Mouse (Mus musculus) neural tube, embryonic 11.5 days (tissue): ENCODE results near the gene Zcchc8. TPM values are rescaled to one million over a fixed set of nuclear protein-coding genes. Genes with fewer than 3 reads are reported as not detected.

Experiments
- ATAC-seq: fragments of 200-750 bp; cut with Nextera tagmentation; 2 replicates; pipeline ENCODE4 v1.8.0; 2017; ENCODE audit warnings: moderate number of reproducible peaks, mild to moderate bottlenecking, moderate TSS enrichment, moderate library complexity; ENCODE audit not compliant: insufficient read depth, low FRiP score, low TSS enrichment
- DNase-seq: peaks from one replicate; pipeline ENCODE4 v3.0.0-alpha.2; 2015; ENCODE audit warnings: low spot score
- H3K27ac ChIP-seq: fragments of 300-500 bp; sonication (generic); 2 replicates; pipeline ENCODE4 v1.5.1; 2014; ENCODE audit warnings: low read depth, mild to moderate bottlenecking, low read length
- H3K27me3 ChIP-seq: fragments of 300-500 bp; sonication (generic); 2 replicates; pipeline ENCODE4 v1.6.1; 2014; ENCODE audit warnings: mild to moderate bottlenecking, low read length, mixed read lengths; ENCODE audit not compliant: control insufficient read depth, insufficient read depth
- H3K36me3 ChIP-seq: fragments of 300-500 bp; sonication (generic); 2 replicates; pipeline ENCODE4 v1.6.1; 2014; ENCODE audit warnings: mild to moderate bottlenecking, low read length, moderate library complexity, mixed read lengths; ENCODE audit not compliant: control insufficient read depth, insufficient read depth
- H3K4me1 ChIP-seq: fragments of 300-500 bp; sonication (generic); 2 replicates; pipeline ENCODE4 v1.6.1; 2014; ENCODE audit warnings: low read length, mixed read lengths; ENCODE audit not compliant: control insufficient read depth, insufficient read depth
- H3K4me2 ChIP-seq: fragments of 300-500 bp; sonication (generic); 2 replicates; pipeline ENCODE4 v1.6.1; 2014; ENCODE audit warnings: low read depth, mild to moderate bottlenecking, moderate library complexity
- H3K4me3 ChIP-seq: fragments of 300-500 bp; sonication (generic); 2 replicates; pipeline ENCODE4 v1.5.1; 2014; ENCODE audit warnings: low read depth, low read length
- H3K9ac ChIP-seq: fragments of 300-500 bp; sonication (generic); 2 replicates; pipeline ENCODE4 v1.6.1; 2014; ENCODE audit warnings: mild to moderate bottlenecking, low read length
- H3K9me3 ChIP-seq: fragments of 300-500 bp; sonication (generic); 2 replicates; pipeline ENCODE4 v1.6.1; 2016; ENCODE audit warnings: low read length; ENCODE audit not compliant: control insufficient read depth
- WGBS: fragments of 180-500 bp; shearing (Covaris S2); extraction: QIAGEN DNeasy Blood & Tissue Kit; methylation state at CpG from one replicate; pipeline ENCODE4 v1.1.7; 2014; 5-methylcytosine and 5-hydroxymethylcytosine counted together
- polyA plus RNA-seq: library from polyadenylated mRNA; unstranded; fragments of >200 nt; fragmentation: Nextera tagmentation; extraction: Ambion mirVana; gene quantifications from 2 replicates; pipeline ENCODE4 v1.2.1, GENCODE M21; 2014

Gene Zcchc8
- polyA plus RNA-seq, 1 experiment from 2014 or later = 71.3 TPM

DNA sequence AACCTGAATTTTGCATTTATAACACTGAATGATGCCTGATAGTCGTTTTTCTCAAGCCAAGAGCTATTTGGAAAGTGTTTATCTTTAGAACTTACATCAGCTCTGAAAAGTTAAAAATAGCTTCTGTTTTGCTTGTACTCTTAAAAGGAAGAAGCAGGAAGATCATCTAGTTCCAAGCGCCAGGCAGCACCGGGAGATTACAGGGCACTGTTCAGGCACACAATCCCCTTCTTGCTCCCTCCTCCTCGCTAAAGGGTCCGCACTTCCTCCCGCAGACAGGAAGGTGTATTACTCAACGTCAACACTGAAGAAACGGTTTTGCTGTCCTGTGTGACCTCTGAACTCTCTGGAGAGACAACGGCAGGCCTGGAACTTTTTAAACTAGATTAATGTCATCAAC, 58.8 kb downstream of the Zcchc8 start:
- Histone ChIP-seq H3K9ac (no peak overlapping the region), H3K27ac (no peak overlapping the region), H3K9me3 (no peaks in the 10 kb centered on the region), H3K4me2 (no peak overlapping the region), H3K27me3 (no peaks in the 10 kb centered on the region), H3K4me3 (no peak overlapping the region), H3K4me1 (no peaks in the 10 kb centered on the region), H3K36me3 (no peaks in the 10 kb centered on the region)
- ATAC-seq (no peak), DNase-seq (no peak)
- WGBS = 68% methylated on average over 9 of the region's 9 CpGs

DNA sequence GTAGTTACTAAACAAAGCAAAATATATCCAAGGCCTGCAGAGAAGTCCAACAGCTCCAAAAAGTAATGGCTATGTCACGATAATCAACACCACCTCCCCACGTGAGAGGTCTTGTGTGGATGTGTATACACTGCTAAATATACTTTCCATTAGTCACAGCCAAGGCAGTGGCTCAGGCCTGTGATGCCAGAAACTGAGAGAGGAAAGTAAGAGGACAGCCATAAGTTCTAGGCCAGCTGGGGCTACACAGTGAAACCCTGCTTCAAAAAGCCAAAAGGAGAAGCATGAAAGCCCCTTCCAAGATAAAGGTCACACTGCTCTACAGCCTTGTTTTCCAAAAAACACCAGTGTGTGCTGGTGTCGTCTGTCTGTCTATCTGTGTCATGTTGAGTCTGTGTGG, 59.3 kb downstream of the Zcchc8 start:
- H3K27me3 ChIP-seq = no peaks in the 10 kb centered on the region
- no peak overlapping the region for H3K4me3 ChIP-seq
- 89% methylated on average over 3 of the region's 3 CpGs for WGBS
- H3K36me3 ChIP-seq = no peaks in the 10 kb centered on the region
- no peaks in the 10 kb centered on the region for H3K4me1 ChIP-seq
- no peak overlapping the region for H3K27ac ChIP-seq
- H3K9me3 ChIP-seq = no peaks in the 10 kb centered on the region
- no peak for DNase-seq
- no peak overlapping the region for H3K9ac ChIP-seq
- H3K4me2 ChIP-seq = no peak overlapping the region
- no peak for ATAC-seq

DNA sequence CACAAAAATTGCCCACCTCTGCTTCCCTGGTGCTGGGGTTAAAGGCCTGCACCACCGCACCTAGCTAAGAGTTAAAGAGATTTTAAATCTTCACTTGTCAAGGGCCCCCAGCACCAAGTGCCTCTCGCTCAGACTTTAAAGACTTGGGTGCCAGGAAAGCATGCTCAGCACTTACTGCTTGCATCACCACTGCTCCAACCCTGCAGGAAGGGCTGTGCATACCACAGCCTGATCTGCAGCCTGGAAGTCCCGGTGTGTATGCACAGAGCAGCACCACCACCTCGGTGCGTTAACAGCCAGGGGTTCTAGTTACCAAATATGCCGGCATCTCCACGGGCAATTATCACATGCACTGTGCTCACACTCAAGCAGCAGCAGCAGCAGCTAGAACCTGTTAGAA, 63.2 kb downstream of the Zcchc8 start:
- 74% methylated on average over 7 of the region's 7 CpGs for WGBS
- Histone ChIP-seq H3K36me3 (no peaks in the 10 kb centered on the region), H3K9ac (no peak overlapping the region)

DNA sequence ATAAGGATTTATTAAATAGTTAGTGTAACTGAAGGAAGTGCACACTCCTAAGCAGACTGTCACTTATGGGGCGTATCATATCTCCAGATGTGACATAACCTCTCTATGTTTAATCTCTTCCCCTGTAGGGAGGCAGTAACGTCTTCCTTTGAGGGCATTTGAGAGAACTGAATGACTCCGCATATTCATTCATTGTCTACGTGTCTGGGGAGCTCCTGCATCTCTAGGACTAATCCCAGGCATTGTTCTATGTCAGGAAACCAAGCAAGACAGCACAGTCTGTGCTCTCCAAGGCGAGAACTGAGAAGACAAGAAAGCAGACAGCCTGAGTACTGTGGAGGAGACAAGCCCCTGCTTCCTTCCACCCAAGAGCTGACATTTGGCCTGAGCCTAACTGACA, 66.0 kb downstream of the Zcchc8 start:
- Histone ChIP-seq H3K9ac (no peak overlapping the region), H3K27ac (no peak overlapping the region), H3K4me1 (no peaks in the 10 kb centered on the region), H3K4me3 (no peak overlapping the region), H3K9me3 (no peaks in the 10 kb centered on the region), H3K27me3 (no peaks in the 10 kb centered on the region), H3K4me2 (no peak overlapping the region), H3K36me3 (no peaks in the 10 kb centered on the region)
- ATAC-seq = no peak
- no peak for DNase-seq
- 78% methylated on average over 5 of the region's 5 CpGs for WGBS

More for the DNA sequence above, 63.2 kb downstream of the Zcchc8 start:
- no peaks in the 10 kb centered on the region for H3K27me3 ChIP-seq
- H3K4me2 ChIP-seq = no peak overlapping the region
- H3K4me1 ChIP-seq = no peaks in the 10 kb centered on the region
- ATAC-seq (no peak), DNase-seq (no peak)
- H3K9me3 ChIP-seq = no peaks in the 10 kb centered on the region
- no peak overlapping the region for H3K4me3 ChIP-seq
- H3K27ac ChIP-seq = no peak overlapping the region

DNA sequence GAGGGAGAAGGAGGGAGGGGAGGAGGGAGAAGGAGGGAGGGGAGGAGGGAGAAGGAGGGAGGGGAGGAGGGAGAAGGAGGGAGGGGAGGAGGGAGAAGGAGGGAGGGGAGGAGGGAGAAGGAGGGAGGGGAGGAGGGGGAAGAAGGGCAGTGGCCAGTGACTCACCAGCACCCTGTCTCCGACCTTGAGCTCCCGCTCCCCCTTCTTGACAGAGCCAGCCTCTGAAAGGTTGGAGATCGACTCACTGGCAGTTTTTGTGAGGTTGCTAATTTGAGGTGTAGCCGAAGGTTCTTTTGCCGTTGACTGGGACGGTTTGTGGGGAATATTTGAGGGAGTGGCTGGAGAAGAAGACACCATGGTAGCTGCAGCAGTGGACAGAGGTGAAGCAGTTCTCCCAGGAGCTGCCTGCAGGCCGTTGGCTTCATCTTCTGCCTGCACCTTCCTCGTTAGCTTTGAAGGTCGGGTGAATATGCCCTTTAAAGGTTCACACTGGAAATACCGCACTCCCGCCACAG, 67.6 kb downstream of the Zcchc8 start:
- 92% methylated on average over 11 of the region's 11 CpGs for WGBS
- no peak overlapping the region for H3K9ac ChIP-seq
- no peaks in the 10 kb centered on the region for H3K27me3 ChIP-seq
- no peak overlapping the region for H3K4me2 ChIP-seq
- H3K4me1 ChIP-seq = no peaks in the 10 kb centered on the region
- no peaks in the 10 kb centered on the region for H3K36me3 ChIP-seq
- ATAC-seq (no peak), DNase-seq (no peak)
- H3K27ac ChIP-seq = no peak overlapping the region
- no peak overlapping the region for H3K4me3 ChIP-seq
- H3K9me3 ChIP-seq = no peaks in the 10 kb centered on the region

DNA sequence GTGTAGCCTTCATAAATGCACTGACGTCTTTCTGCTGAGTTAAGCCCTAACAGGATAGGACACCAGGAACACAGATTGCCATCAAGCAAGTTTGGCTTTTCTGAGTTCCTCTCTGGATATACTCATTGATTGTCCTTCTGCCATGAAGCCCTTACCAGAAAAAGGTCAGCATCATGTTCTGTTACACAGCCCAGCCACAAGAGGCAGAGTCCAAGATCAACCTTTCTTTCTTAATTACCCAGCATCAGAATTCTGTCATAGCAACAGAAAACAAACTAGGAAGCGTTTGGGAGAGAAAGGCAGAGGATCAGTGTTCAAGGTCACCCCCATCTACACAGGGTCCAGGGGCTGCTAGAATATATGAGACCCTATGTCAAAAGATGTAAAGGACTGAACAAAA, 70.1 kb downstream of the Zcchc8 start:
- Histone ChIP-seq H3K27me3 (no peaks in the 10 kb centered on the region), H3K27ac (no peak overlapping the region), H3K4me1 (no peaks in the 10 kb centered on the region), H3K36me3 (no peaks in the 10 kb centered on the region), H3K9ac (no peak overlapping the region), H3K9me3 (no peaks in the 10 kb centered on the region), H3K4me2 (no peak overlapping the region), H3K4me3 (no peak overlapping the region)
- no peak for ATAC-seq
- WGBS = 70% methylated on average over 2 of the region's 2 CpGs
- DNase-seq = no peak

Other genes starting within 250 kb of the Zcchc8 start
- not detected in 2 replicates for gene Lrrc43, start 231.8 kb downstream of the Zcchc8 start, polyA plus RNA-seq
- not detected in 2 replicates for gene Il31, start 231.6 kb downstream of the Zcchc8 start, polyA plus RNA-seq
- gene B3gnt4, start 210.6 kb downstream of the Zcchc8 start, polyA plus RNA-seq = 1.4 and 1.5 TPM in 2 replicates
- 142 and 143 TPM in 2 replicates for gene Diablo, start 196.9 kb downstream of the Zcchc8 start, polyA plus RNA-seq
- 0.27 TPM in 1 of 2 replicates, not detected in the other for gene Gm49027, start 195.6 kb downstream of the Zcchc8 start, polyA plus RNA-seq
- gene Vps33a, start 148.1 kb downstream of the Zcchc8 start, polyA plus RNA-seq = 38.8 and 39.7 TPM in 2 replicates
- 45.1 and 52.2 TPM in 2 replicates for gene Clip1, start 36.5 kb downstream of the Zcchc8 start, polyA plus RNA-seq
- 154 and 166 TPM in 2 replicates for gene Rsrc2, start 28.3 kb upstream of the Zcchc8 start, polyA plus RNA-seq
- 30.8 and 36.2 TPM in 2 replicates for gene Kntc1, start 28.6 kb upstream of the Zcchc8 start, polyA plus RNA-seq
- gene Hcar2, start 144.4 kb upstream of the Zcchc8 start, polyA plus RNA-seq = 0.16 TPM in 1 of 2 replicates, not detected in the other
- gene Hcar1, start 158.9 kb upstream of the Zcchc8 start, polyA plus RNA-seq = not detected in 2 replicates
- gene Denr, start 186.1 kb upstream of the Zcchc8 start, polyA plus RNA-seq = 138 and 146 TPM in 2 replicates
- gene Gm43518, start 206.3 kb upstream of the Zcchc8 start, polyA plus RNA-seq = 0.45 TPM in 1 of 2 replicates, not detected in the other
- gene Ccdc62, start 209.6 kb upstream of the Zcchc8 start, polyA plus RNA-seq = 3.8 and 5.0 TPM in 2 replicates